Mouse (Mus musculus): ENCODE measurements around the gene Cdk2ap2. TPM values are rescaled to one million over a fixed set of nuclear protein-coding genes. Genes with fewer than 3 reads are reported as not detected.

The Cdk2ap2 gene
- total and polyA plus RNA-seq, 2 experiments from 2014 or later: 57.5 to 64.6 TPM

DNA sequence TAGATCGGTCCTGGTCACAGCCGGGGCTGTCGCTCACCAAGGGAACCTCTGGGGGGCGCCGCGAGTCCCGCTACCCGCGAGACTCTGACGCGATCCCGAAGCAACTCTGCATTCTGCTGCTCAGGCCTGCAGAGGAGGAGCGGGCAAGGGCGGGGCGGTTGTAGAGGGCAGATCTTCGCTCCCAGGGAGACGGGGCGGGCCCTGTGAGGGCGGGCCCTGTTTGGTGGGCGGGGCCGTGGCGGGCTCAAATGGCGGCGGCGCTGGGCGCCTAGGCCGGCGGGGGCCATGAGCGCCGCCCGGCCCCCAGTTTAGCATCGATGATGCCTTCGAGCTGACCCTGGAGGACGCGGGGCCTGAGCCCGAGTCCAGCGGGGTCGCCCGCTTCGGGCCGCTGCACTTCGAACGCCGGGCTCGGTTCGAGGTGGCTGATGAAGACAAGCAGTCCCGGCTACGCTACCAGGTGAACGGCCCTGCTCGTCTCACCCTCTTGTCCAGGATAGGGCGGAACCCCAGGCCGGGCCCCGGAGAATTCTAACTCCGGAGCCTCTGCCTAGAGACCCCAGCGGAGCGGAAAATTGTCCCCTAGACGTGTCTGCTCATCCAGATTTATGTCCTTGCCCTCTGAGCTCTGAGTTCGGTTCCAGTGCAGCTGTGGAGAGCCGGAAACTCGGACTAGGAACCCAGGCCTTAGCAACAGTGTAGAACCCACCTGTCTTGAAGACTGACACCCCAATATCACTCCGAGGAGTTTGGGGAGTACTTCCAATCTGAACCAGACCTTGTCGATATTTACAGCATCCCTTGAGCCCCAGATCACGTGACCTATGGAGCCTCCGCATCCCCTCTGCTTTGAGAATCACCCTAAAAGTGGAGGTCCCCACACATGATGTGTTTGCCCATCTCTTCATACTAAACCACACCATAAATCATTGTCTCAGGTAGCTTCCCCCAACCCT, 29.0 kb downstream of the Cdk2ap2 start, which contains the start of gene Aip:
TSS of gene Aip (minus strand) at position 118 of the 956 bp plus-strand sequence.
- TF ChIP-seq CTCF (IDR thresholded peaks at IDR 0.05; ENCODE audit: low read depth): peak; percentile 72
- peak; percentile 96 for ATAC-seq
- H3K36me3 ChIP-seq (ENCODE audit: insufficient read depth, low read length): peaks cover 14% of the 10 kb centered on the region

DNA sequence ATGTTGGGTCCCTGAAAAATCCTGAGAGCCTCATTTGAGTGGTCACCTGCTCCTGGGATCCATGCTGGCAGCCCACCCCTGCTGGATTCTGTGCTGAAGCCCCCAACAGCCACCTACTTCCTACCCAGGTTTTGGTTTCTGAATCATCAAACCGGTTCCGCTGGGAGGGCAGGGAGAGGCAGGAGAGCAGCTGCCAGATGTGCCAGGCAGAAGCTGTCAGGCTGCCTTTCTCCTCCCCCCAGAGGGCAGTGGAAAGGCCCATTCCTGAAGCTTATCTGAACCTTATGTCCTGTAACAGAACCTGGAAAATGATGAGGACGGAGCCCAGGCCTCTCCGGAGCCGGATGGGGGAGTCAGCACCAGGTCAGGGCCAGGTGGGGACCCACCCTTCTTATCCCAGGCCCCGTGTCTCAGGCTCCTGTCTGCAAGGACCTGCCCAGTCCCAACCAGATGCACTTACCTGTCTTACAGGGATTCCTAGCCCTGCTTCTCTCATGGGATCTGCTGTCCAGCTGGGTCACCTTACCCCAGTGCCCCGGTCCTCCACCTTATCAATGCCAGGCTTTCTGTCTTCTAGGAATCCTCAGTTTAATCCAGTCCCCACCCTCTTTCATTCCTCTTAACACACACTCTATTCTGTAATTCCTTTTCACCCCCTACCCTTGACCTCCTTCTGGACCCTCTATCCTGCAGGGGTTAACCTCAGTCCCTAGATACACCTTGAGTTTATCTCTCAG, 29.9 kb downstream of the Cdk2ap2 start:
- 56% methylated on average over 7 of the region's 7 CpGs for WGBS
- no peak for ATAC-seq
- no peak for TF ChIP-seq CTCF (IDR thresholded peaks at IDR 0.05; ENCODE audit: low read depth)

More for the DNA sequence above, 29.0 kb downstream of the Cdk2ap2 start, which contains the start of gene Aip:
- Histone ChIP-seq H3K9ac (replicated peaks; ENCODE audit: low read length) (peak within 1 kb of the TSS; percentile 92), H3K9me3 (ENCODE audit: low read length) (no peaks in the 10 kb centered on the region), H3K27ac (peak within 1 kb of the TSS; percentile 86), H3K4me2 (ENCODE audit: low read depth, low read length) (peak within 1 kb of the TSS; percentile 70), H3K4me1 (ENCODE audit: insufficient read depth, low read length) (peaks cover 7% of the 10 kb centered on the region; the same call in 1 of the 2 replicates), H3K27me3 (ENCODE audit: insufficient read depth, low read length) (no peaks in the 10 kb centered on the region), H3K4me3 (ENCODE audit: low read length) (peak within 1 kb of the TSS; percentile 84)
- 2% methylated on average over 59 of the region's 64 CpGs for WGBS
- DNase-seq (ENCODE audit: low spot score): peak; percentile 99

DNA sequence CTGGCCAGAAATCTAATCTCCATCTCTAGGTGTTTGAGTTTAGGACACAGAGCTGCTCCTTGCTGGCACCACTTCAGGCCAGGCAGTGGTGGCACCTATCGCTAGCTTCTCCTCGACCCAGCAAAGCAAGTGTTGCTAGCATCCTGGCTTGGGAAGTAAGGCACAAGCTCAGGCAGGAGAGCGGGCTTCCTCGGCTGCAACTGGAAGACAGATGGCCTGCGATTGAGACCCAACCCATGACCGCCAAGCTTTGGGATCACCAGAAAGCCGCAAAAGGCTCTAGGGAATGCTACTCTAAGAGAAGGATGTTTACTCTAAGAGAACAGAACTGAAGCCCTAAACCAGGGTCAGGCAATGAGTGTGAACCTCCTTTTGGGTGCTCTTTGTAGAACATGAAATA, 32.5 kb downstream of the Cdk2ap2 start:
- Histone ChIP-seq H3K27ac (no peak overlapping the region), H3K9me3 (ENCODE audit: low read length) (no peaks in the 10 kb centered on the region), H3K27me3 (ENCODE audit: insufficient read depth, low read length) (no peaks in the 10 kb centered on the region), H3K4me1 (ENCODE audit: insufficient read depth, low read length) (peaks cover 7% of the 10 kb centered on the region; the same call in 1 of the 2 replicates), H3K9ac (replicated peaks; ENCODE audit: low read length) (no peak overlapping the region), H3K4me2 (ENCODE audit: low read depth, low read length) (no peak overlapping the region), H3K36me3 (ENCODE audit: insufficient read depth, low read length) (peaks cover 34% of the 10 kb centered on the region), H3K4me3 (ENCODE audit: low read length) (no peak overlapping the region)
- ATAC-seq (no peak), DNase-seq (ENCODE audit: low spot score) (no peak)
- no peak for TF ChIP-seq CTCF (IDR thresholded peaks at IDR 0.05; ENCODE audit: low read depth)
- WGBS: 90% methylated on average over 7 of the region's 7 CpGs

More for the DNA sequence above, 29.9 kb downstream of the Cdk2ap2 start:
- Histone ChIP-seq H3K27me3 (ENCODE audit: insufficient read depth, low read length) (no peaks in the 10 kb centered on the region), H3K9me3 (ENCODE audit: low read length) (no peaks in the 10 kb centered on the region), H3K4me3 (ENCODE audit: low read length) (peak overlapping the region; percentile 84), H3K4me1 (ENCODE audit: insufficient read depth, low read length) (peaks cover 7% of the 10 kb centered on the region; the same call in 1 of the 2 replicates), H3K4me2 (ENCODE audit: low read depth, low read length) (peak overlapping the region; percentile 70), H3K36me3 (ENCODE audit: insufficient read depth, low read length) (peaks cover 23% of the 10 kb centered on the region), H3K9ac (replicated peaks; ENCODE audit: low read length) (peak overlapping the region; percentile 92), H3K27ac (peak overlapping the region; percentile 86; the same call in 1 of the 2 replicates)
- DNase-seq (ENCODE audit: low spot score): no peak

DNA sequence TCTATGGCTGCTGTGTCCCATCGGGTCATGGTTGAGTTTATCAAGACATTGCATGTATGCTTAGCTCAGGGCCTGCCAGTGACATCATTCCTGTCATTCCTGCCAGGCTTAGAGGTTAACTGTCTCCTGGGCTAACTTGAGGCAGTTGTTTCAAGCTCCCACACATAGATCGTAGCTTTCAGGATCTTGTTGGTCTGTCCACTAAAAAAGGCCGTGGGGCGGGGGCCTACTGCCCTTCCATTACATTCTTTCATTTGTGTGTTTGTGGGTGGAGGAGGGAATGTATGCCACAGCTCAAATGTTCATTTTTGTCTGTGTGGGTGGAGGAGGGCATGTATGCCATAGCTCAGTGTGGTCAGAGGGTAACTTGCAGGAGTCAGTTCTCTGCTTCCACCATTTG, 33.1 kb downstream of the Cdk2ap2 start:
- peaks cover 7% of the 10 kb centered on the region; the same call in 1 of the 2 replicates for H3K4me1 ChIP-seq (ENCODE audit: insufficient read depth, low read length)
- DNase-seq (ENCODE audit: low spot score) (no peak), ATAC-seq (no peak)
- WGBS: 86% methylated on average over 4 of the region's 4 CpGs
- H3K9me3 ChIP-seq (ENCODE audit: low read length): no peaks in the 10 kb centered on the region
- no peak overlapping the region for H3K9ac ChIP-seq (replicated peaks; ENCODE audit: low read length)
- no peaks in the 10 kb centered on the region for H3K27me3 ChIP-seq (ENCODE audit: insufficient read depth, low read length)
- no peak overlapping the region for H3K4me3 ChIP-seq (ENCODE audit: low read length)
- no peak for TF ChIP-seq CTCF (IDR thresholded peaks at IDR 0.05; ENCODE audit: low read depth)
- peaks cover 34% of the 10 kb centered on the region for H3K36me3 ChIP-seq (ENCODE audit: insufficient read depth, low read length)
- no peak overlapping the region for H3K27ac ChIP-seq
- no peak overlapping the region for H3K4me2 ChIP-seq (ENCODE audit: low read depth, low read length)

DNA sequence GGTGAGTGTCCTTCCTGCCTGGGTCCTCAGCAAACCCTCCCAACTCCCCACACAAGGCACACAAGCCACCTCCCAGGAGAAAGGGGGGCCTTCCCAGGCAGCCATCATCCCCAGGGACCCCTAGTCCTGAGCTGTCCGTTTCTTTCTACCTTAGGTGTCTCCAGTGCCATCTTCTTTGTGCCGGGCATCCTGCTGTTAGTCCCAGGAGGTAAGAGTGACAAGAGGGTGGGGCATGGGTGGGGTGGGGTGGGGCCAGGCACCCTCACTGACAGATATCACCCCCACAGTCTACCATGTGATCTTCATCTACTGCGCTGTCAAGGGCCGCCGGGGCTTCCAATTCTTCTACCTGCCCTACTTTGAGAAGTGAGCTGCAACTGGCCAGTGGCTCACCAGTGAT, 34.1 kb downstream of the Cdk2ap2 start:
- 89% methylated on average over 5 of the region's 5 CpGs for WGBS

DNA sequence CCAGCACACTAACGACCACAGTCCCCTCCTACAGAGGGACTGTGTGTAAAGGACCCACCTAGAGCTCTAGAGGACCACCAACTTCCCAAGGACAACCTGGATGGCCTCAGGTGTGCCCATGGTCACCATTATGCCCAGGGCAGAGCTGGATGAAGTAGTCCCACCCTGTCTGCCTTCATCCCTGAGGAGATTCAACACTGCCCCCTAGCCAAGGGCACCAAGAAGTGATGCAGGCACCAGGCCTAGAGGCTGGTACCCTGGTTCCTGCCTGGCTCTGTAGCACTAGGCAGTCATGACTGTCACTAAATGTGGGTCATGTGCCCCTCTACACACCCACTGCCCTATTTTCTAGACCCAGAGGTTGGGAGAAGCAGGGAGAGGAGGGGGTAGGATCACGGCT, 34.8 kb downstream of the Cdk2ap2 start:
- no peak overlapping the region for H3K4me3 ChIP-seq (ENCODE audit: low read length)
- WGBS: 82% methylated on average over 2 of the region's 2 CpGs
- no peak; the same call in 1 of the 2 replicates for TF ChIP-seq CTCF (IDR thresholded peaks at IDR 0.05; ENCODE audit: low read depth)

More for the DNA sequence above, 34.1 kb downstream of the Cdk2ap2 start:
- Histone ChIP-seq H3K4me3 (ENCODE audit: low read length) (no peak overlapping the region), H3K9ac (replicated peaks; ENCODE audit: low read length) (no peak overlapping the region), H3K4me2 (ENCODE audit: low read depth, low read length) (no peak overlapping the region), H3K4me1 (ENCODE audit: insufficient read depth, low read length) (peaks cover 7% of the 10 kb centered on the region; the same call in 1 of the 2 replicates), H3K27me3 (ENCODE audit: insufficient read depth, low read length) (no peaks in the 10 kb centered on the region), H3K36me3 (ENCODE audit: insufficient read depth, low read length) (peaks cover 34% of the 10 kb centered on the region), H3K9me3 (ENCODE audit: low read length) (no peaks in the 10 kb centered on the region), H3K27ac (no peak overlapping the region)
- TF ChIP-seq CTCF (IDR thresholded peaks at IDR 0.05; ENCODE audit: low read depth): no peak
- DNase-seq (ENCODE audit: low spot score): no peak
- no peak for ATAC-seq

More for the DNA sequence above, 34.8 kb downstream of the Cdk2ap2 start:
- H3K4me2 ChIP-seq (ENCODE audit: low read depth, low read length): no peak overlapping the region
- ATAC-seq (no peak), DNase-seq (ENCODE audit: low spot score) (no peak)
- H3K4me1 ChIP-seq (ENCODE audit: insufficient read depth, low read length): peaks cover 4% of the 10 kb centered on the region; the same call in 1 of the 2 replicates
- no peaks in the 10 kb centered on the region for H3K9me3 ChIP-seq (ENCODE audit: low read length)
- H3K9ac ChIP-seq (replicated peaks; ENCODE audit: low read length): no peak overlapping the region
- peaks cover 34% of the 10 kb centered on the region for H3K36me3 ChIP-seq (ENCODE audit: insufficient read depth, low read length)
- no peaks in the 10 kb centered on the region for H3K27me3 ChIP-seq (ENCODE audit: insufficient read depth, low read length)
- H3K27ac ChIP-seq: no peak overlapping the region
